Mouse (Mus musculus) limb, embryonic 11.5 days (tissue): Measurements from ENCODE around the gene Fam57a. TPM values are rescaled to one million over a fixed set of nuclear protein-coding genes. Genes with fewer than 3 reads are reported as not detected.
A peak's percentile ranks its signal among the peaks of the same experiment; 100 is the strongest.

Experiments
- ATAC-seq: fragments of 200-750 bp; cut with Nextera tagmentation; 2 replicates; pipeline ENCODE4 v1.8.0; 2017; ENCODE audit warnings: low read depth; ENCODE audit not compliant: insufficient number of reproducible peaks, low FRiP score, low TSS enrichment
- DNase-seq: peaks from one replicate; pipeline ENCODE4 v3.0.0-alpha.2; 2015; ENCODE audit warnings: low spot score
- H3K27ac ChIP-seq: fragments of 300-500 bp; sonication (generic); replicated peaks from 2 replicates; pipeline ENCODE4 v1.5.1; 2014; ENCODE audit warnings: low read depth, mild to moderate bottlenecking, low read length
- H3K27me3 ChIP-seq: fragments of 300-500 bp; sonication (generic); 2 replicates; pipeline ENCODE4 v1.6.1; 2014; ENCODE audit warnings: mild to moderate bottlenecking, low read length, mixed read lengths; ENCODE audit not compliant: control insufficient read depth, insufficient read depth
- H3K36me3 ChIP-seq: fragments of 300-500 bp; sonication (generic); 2 replicates; pipeline ENCODE4 v1.6.1; 2014; ENCODE audit warnings: mild to moderate bottlenecking, low read length, moderate library complexity, mixed read lengths; ENCODE audit not compliant: control insufficient read depth, insufficient read depth
- H3K4me1 ChIP-seq: fragments of 300-500 bp; sonication (generic); 2 replicates; pipeline ENCODE4 v1.6.1; 2014; ENCODE audit warnings: low read length, mixed read lengths; ENCODE audit not compliant: control insufficient read depth, insufficient read depth
- H3K4me2 ChIP-seq: fragments of 300-500 bp; sonication (generic); 2 replicates; pipeline ENCODE4 v1.6.1; 2014; ENCODE audit warnings: low read depth, mild to moderate bottlenecking, moderate library complexity; ENCODE audit not compliant: severe bottlenecking
- H3K4me3 ChIP-seq: fragments of 300-500 bp; sonication (generic); 2 replicates; pipeline ENCODE4 v1.5.1; 2014; ENCODE audit warnings: low read depth, low read length
- H3K9ac ChIP-seq: fragments of 300-500 bp; sonication (generic); 2 replicates; pipeline ENCODE4 v1.6.1; 2014; ENCODE audit warnings: mild to moderate bottlenecking, low read length
- H3K9me3 ChIP-seq: fragments of 300-500 bp; sonication (generic); 2 replicates; pipeline ENCODE4 v1.6.1; 2016; ENCODE audit warnings: low read length; ENCODE audit not compliant: control insufficient read depth
- WGBS: fragments of 180-500 bp; shearing (Covaris S2); extraction: QIAGEN DNeasy Blood & Tissue Kit; methylation state at CpG from one replicate; pipeline ENCODE4 v1.1.7; 2014; 5-methylcytosine and 5-hydroxymethylcytosine counted together
- polyA plus RNA-seq: library from polyadenylated mRNA; unstranded; fragments of >200 nt; fragmentation: Nextera tagmentation; extraction: Ambion mirVana; gene quantifications from 2 replicates; pipeline ENCODE4 v1.2.1, GENCODE M21; 2014

Fam57a gene
- polyA plus RNA-seq, 1 experiment from 2014 or later: 37.0 TPM

DNA sequence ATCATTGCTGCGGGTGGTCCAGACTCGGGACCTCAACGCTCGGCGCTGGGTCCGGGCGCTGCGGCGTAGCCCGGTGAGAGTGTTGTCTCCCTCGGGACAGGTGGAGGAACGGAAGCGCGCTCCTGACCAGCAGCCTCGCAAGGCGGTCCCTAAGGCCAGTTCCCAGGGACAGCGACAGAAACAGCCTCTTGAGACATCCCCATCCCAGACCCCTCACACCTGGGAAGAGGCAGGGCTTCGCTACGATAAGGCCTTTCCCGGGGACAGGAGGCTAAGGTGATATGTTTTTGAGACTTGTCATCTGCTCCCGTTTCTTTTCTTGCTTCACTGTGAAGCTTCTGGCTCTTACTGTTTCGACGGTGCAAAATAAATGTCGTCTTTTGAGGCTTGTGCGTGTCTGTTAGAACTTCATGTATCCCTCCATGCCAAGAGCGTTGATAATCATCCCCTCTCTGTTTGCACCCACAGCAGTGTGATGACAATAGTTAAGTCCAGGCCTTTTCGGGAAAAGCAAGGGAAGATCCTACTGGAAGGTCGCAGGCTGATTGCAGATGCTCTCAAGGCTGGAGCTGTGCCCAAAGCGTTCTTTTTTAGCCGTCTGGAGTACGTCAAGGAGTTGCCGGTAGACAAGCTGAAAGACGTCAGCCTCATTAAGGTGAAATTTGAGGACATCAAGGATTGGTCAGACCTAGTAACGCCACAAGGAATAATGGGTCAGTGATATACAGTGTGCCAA lies 64.5 kb downstream of the Fam57a start:
- Histone ChIP-seq H3K9ac (peak overlapping the region; percentile 83), H3K27ac (no peak overlapping the region), H3K4me2 (peak overlapping the region; percentile 90), H3K4me3 (peak overlapping the region; percentile 89), H3K36me3 (peaks cover 5% of the 10 kb centered on the region; the same call in 1 of the 2 replicates), H3K9me3 (no peaks in the 10 kb centered on the region), H3K27me3 (no peaks in the 10 kb centered on the region), H3K4me1 (no peaks in the 10 kb centered on the region)
- 1% methylated on average over 34 of the region's 34 CpGs for WGBS
- no peak; the same call in 1 of the 2 replicates for ATAC-seq
- no peak for DNase-seq

- H3K9me3 ChIP-seq: no peaks in the 10 kb centered on the region
- no peak overlapping the region for H3K4me3 ChIP-seq
- H3K9ac ChIP-seq: no peak overlapping the region
- no peak overlapping the region for H3K4me2 ChIP-seq
- H3K27ac ChIP-seq: no peak overlapping the region
- H3K27me3 ChIP-seq: no peaks in the 10 kb centered on the region
- peaks cover 13% of the 10 kb centered on the region; the same call in 1 of the 2 replicates for H3K36me3 ChIP-seq
- DNase-seq (no peak), ATAC-seq (no peak)
- H3K4me1 ChIP-seq: no peaks in the 10 kb centered on the region
Measured at GRCm38 (mm10) chr11:76246439-76246838, 67.0 kb downstream of the Fam57a start.

GRCm38 (mm10) chr11:76247239-76247638 lies 67.8 kb downstream of the Fam57a start:
- H3K36me3 ChIP-seq: peaks cover 13% of the 10 kb centered on the region; the same call in 1 of the 2 replicates
- H3K9me3 ChIP-seq: no peaks in the 10 kb centered on the region
- no peak overlapping the region for H3K9ac ChIP-seq
- no peak overlapping the region for H3K4me3 ChIP-seq
- DNase-seq (no peak), ATAC-seq (no peak)
- H3K4me1 ChIP-seq: no peaks in the 10 kb centered on the region
- no peak overlapping the region for H3K4me2 ChIP-seq
- WGBS: 64% methylated on average over 2 of the region's 2 CpGs
- H3K27me3 ChIP-seq: no peaks in the 10 kb centered on the region
- no peak overlapping the region for H3K27ac ChIP-seq

DNA sequence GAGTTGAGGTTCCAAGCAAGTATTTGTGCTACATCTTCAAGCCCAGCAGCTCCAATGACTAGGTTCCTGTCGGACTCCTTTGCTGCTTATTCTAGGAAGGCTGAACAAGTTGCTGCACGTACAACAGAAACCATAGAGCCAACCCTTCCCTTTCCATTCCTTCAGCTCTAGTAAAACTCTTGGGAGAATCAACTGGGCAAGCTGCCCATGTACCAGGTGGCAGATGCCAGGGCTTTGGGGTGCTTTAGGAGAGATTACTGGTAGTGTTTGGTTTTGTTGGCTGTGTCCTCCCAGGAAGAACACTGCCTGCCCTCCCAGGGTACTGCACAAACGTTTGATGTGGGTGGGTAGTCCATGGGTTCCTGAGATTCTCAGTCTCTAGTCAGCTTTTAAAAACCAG lies 72.6 kb downstream of the Fam57a start:
- H3K4me1 ChIP-seq: peaks cover 24% of the 10 kb centered on the region
- ATAC-seq (no peak), DNase-seq (no peak)
- peaks cover 13% of the 10 kb centered on the region; the same call in 1 of the 2 replicates for H3K36me3 ChIP-seq
- no peak overlapping the region for H3K9ac ChIP-seq
- no peak overlapping the region for H3K4me3 ChIP-seq
- no peak overlapping the region for H3K27ac ChIP-seq
- 61% methylated on average over 3 of the region's 3 CpGs for WGBS
- H3K9me3 ChIP-seq: no peaks in the 10 kb centered on the region
- no peaks in the 10 kb centered on the region for H3K27me3 ChIP-seq
- H3K4me2 ChIP-seq: no peak overlapping the region

GRCm38 (mm10) chr11:76253145-76253917 lies 73.9 kb downstream of the Fam57a start:
- Histone ChIP-seq H3K4me3 (no peak overlapping the region), H3K27ac (no peak overlapping the region), H3K4me2 (no peak overlapping the region), H3K27me3 (no peaks in the 10 kb centered on the region), H3K36me3 (peaks cover 16% of the 10 kb centered on the region; the same call in 1 of the 2 replicates), H3K9ac (no peak overlapping the region), H3K9me3 (no peaks in the 10 kb centered on the region), H3K4me1 (peaks cover 29% of the 10 kb centered on the region)
- ATAC-seq: no peak; the same call in 1 of the 2 replicates
- WGBS: 49% methylated on average over 5 of the region's 5 CpGs
- DNase-seq: peak; percentile 95

DNA sequence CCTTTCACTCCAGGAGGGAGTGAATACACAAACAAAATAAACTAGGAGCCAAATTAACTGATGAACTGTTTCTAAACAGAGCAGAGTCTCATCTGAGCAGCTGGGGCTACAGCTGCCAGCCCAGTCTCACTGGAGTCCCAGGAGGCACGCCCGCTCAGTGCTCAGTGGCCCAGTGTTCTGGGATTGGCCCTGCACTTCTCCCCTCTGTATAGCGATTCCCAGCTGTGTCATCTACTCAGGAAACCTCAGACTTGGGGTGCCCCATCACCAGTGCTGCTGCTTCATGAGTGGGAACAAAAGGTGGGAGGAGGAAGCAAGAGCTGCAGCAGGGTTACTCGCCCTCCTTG lies 74.4 kb downstream of the Fam57a start:
- Histone ChIP-seq H3K9me3 (no peaks in the 10 kb centered on the region), H3K4me1 (peaks cover 29% of the 10 kb centered on the region), H3K36me3 (peaks cover 13% of the 10 kb centered on the region; the same call in 1 of the 2 replicates), H3K4me3 (no peak overlapping the region), H3K4me2 (no peak overlapping the region), H3K27ac (no peak overlapping the region), H3K27me3 (no peaks in the 10 kb centered on the region), H3K9ac (no peak overlapping the region; the same call in 1 of the 2 replicates)
- DNase-seq (no peak), ATAC-seq (no peak; the same call in 1 of the 2 replicates)
- 87% methylated on average over 4 of the region's 4 CpGs for WGBS

DNA sequence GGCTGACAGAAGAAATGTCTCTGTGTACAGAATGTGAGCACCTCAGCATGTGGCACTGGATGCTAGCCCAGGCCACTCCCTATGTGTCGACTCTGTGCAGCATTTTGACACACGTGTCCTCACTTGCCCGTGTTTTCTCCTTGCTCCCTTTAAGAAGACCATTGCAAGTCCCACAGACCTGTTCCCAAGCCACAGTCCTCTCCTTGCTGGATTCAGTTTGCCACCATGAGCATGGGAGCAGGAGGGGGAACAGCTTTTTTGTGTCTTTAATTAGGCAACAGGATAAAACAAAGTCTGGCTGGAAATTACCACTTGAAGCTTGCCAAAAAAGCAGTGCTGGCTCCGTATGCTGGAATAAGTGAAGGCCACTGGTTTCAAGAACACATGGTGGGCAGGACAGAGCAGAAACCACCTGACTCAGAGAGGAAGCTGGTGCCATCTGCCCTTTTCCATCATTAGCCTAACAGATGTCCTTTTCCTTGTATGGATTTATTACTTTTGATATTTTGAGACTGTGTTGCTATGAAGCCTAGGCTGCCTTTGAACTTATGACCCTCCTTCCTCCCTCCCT lies 76.0 kb downstream of the Fam57a start:
- Histone ChIP-seq H3K4me1 (peaks cover 29% of the 10 kb centered on the region), H3K27me3 (no peaks in the 10 kb centered on the region), H3K9ac (peak overlapping the region; percentile 19; the same call in 1 of the 2 replicates), H3K27ac (peak overlapping the region; percentile 75), H3K4me3 (no peak overlapping the region), H3K36me3 (peaks cover 9% of the 10 kb centered on the region; the same call in 1 of the 2 replicates), H3K9me3 (no peaks in the 10 kb centered on the region), H3K4me2 (no peak overlapping the region)
- whole genome bisulfite sequencing: 35% methylated on average over 4 of the region's 4 CpGs
- no peak for DNase-seq
- ATAC-seq: peak; percentile 11; the same call in 1 of the 2 replicates

DNA sequence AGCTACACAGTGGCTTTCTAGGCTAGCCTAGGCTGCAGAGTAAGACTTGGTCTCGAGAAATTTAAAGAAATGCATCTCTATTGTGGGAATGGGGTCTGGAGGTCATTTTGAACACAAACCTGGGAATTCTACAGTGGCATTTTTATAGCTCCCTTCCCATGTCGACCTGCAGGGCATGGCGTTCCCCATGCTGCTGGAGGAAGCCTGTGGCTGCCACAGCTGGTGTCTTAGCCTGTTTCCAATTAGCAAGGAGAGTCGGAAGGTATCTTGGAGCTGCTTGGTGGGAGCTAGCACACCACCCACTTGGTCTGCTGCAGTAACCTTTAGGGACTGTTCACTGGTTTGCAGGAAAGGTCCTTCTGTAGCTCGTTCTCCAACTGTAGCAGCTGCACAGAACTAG lies 76.7 kb downstream of the Fam57a start:
- DNase-seq (peak; percentile 78), ATAC-seq (peak; percentile 65; the same call in 1 of the 2 replicates)
- H3K27me3 ChIP-seq: no peaks in the 10 kb centered on the region
- H3K27ac ChIP-seq: peak overlapping the region; percentile 75
- H3K36me3 ChIP-seq: peaks cover 5% of the 10 kb centered on the region; the same call in 1 of the 2 replicates
- no peaks in the 10 kb centered on the region for H3K9me3 ChIP-seq
- no peak overlapping the region for H3K9ac ChIP-seq
- peaks cover 29% of the 10 kb centered on the region for H3K4me1 ChIP-seq
- H3K4me3 ChIP-seq: no peak overlapping the region
- H3K4me2 ChIP-seq: no peak overlapping the region
- WGBS: under 1% methylated on average over 5 of the region's 5 CpGs
